Mouse (Mus musculus) limb, embryonic 10.5 days (tissue): ENCODE results near the gene Gse1. TPM values are rescaled to one million over a fixed set of nuclear protein-coding genes. Genes with fewer than 3 reads are reported as not detected.
A peak's percentile ranks its signal among the peaks of the same experiment; 100 is the strongest.

ENCODE experiments used
- DNase-seq: peaks from one replicate; pipeline ENCODE4 v3.0.0-alpha.2; 2017; ENCODE audit warnings: low spot score
- H3K27ac ChIP-seq: fragments of 300-500 bp; sonication (generic); 2 replicates; pipeline ENCODE4 v1.5.1; 2016; ENCODE audit warnings: mild to moderate bottlenecking
- H3K27me3 ChIP-seq: fragments of 300-500 bp; sonication (generic); 2 replicates; pipeline ENCODE4 v1.6.1; 2016; ENCODE audit warnings: low read depth, mild to moderate bottlenecking; ENCODE audit not compliant: poor library complexity, severe bottlenecking
- H3K36me3 ChIP-seq: fragments of 300-500 bp; sonication (generic); 2 replicates; pipeline ENCODE4 v1.6.1; 2016; ENCODE audit warnings: mild to moderate bottlenecking, moderate library complexity
- H3K4me1 ChIP-seq: fragments of 300-500 bp; sonication (generic); 2 replicates; pipeline ENCODE4 v1.6.1; 2016
- H3K4me3 ChIP-seq: fragments of 300-500 bp; sonication (generic); 2 replicates; pipeline ENCODE4 v1.5.1; 2016; ENCODE audit warnings: mild to moderate bottlenecking, moderate library complexity
- H3K9me3 ChIP-seq: fragments of 300-500 bp; sonication (generic); replicated peaks from 2 replicates; pipeline ENCODE4 v1.6.1; 2016; ENCODE audit warnings: mild to moderate bottlenecking
- WGBS: fragments of 180-500 bp; shearing (Covaris S2); methylation state at CpG from one replicate; pipeline ENCODE4 v1.1.7; 2016; 5-methylcytosine and 5-hydroxymethylcytosine counted together
- polyA plus RNA-seq: library from polyadenylated mRNA; unstranded; fragments of >200 nt; fragmentation: Nextera tagmentation; extraction: Ambion mirVana; gene quantifications from 2 replicates; pipeline ENCODE4 v1.2.1, GENCODE M21; 2016

Gse1 gene
- polyA plus RNA-seq, 1 experiment from 2014 or later = 6.7 TPM

GRCm38 (mm10) chr8:120501426-120501825 lies 273.2 kb downstream of the Gse1 start:
- Histone ChIP-seq H3K27ac (no peak overlapping the region), H3K9me3 (no peaks in the 10 kb centered on the region), H3K36me3 (no peaks in the 10 kb centered on the region; the same call in 1 of the 2 replicates), H3K4me3 (no peak overlapping the region), H3K4me1 (peaks cover 97% of the 10 kb centered on the region), H3K27me3 (peaks cover 18% of the 10 kb centered on the region; the same call in 1 of the 2 replicates)
- DNase-seq = no peak
- 90% methylated on average over 5 of the region's 5 CpGs for WGBS

GRCm38 (mm10) chr8:120502428-120502827 lies 274.2 kb downstream of the Gse1 start:
- peaks cover 97% of the 10 kb centered on the region for H3K4me1 ChIP-seq
- DNase-seq = no peak
- H3K9me3 ChIP-seq = no peaks in the 10 kb centered on the region
- H3K27ac ChIP-seq = 0 out of 2 replicates have a peak overlapping the region, but pooled peaks have one; percentile 14
- no peak overlapping the region for H3K4me3 ChIP-seq
- no peaks in the 10 kb centered on the region for H3K36me3 ChIP-seq
- WGBS = 72% methylated on average over 5 of the region's 5 CpGs
- H3K27me3 ChIP-seq = peaks cover 27% of the 10 kb centered on the region

GRCm38 (mm10) chr8:120504251-120505081 lies 276.2 kb downstream of the Gse1 start:
- Histone ChIP-seq H3K4me1 (peaks cover 98% of the 10 kb centered on the region), H3K9me3 (no peaks in the 10 kb centered on the region), H3K36me3 (no peaks in the 10 kb centered on the region), H3K27ac (peak overlapping the region; percentile 82), H3K4me3 (peak overlapping the region; percentile 38), H3K27me3 (peaks cover 40% of the 10 kb centered on the region)
- 8% methylated on average over 20 of the region's 20 CpGs for WGBS
- DNase-seq = no peak

- DNase-seq = peak; percentile 77
- Histone ChIP-seq H3K36me3 (no peaks in the 10 kb centered on the region), H3K4me1 (peaks cover 100% of the 10 kb centered on the region), H3K27ac (peak overlapping the region; percentile 82), H3K4me3 (peak overlapping the region; percentile 38), H3K9me3 (no peaks in the 10 kb centered on the region), H3K27me3 (peaks cover 40% of the 10 kb centered on the region)
- under 1% methylated on average over 19 of the region's 19 CpGs for WGBS
These were observed 276.8 kb downstream of the Gse1 start for GRCm38 (mm10) chr8:120505082-120505511.

GRCm38 (mm10) chr8:120505619-120506310 lies 277.5 kb downstream of the Gse1 start:
- Histone ChIP-seq H3K4me1 (peaks cover 100% of the 10 kb centered on the region), H3K27me3 (peaks cover 33% of the 10 kb centered on the region), H3K27ac (peak overlapping the region; percentile 82; the same call in 1 of the 2 replicates), H3K9me3 (no peaks in the 10 kb centered on the region), H3K36me3 (no peaks in the 10 kb centered on the region), H3K4me3 (peak overlapping the region; percentile 38)
- DNase-seq = no peak
- WGBS = 15% methylated on average over 23 of the region's 23 CpGs

- whole genome bisulfite sequencing = 56% methylated on average over 2 of the region's 2 CpGs
- H3K36me3 ChIP-seq = no peaks in the 10 kb centered on the region
- H3K27ac ChIP-seq = peak overlapping the region; percentile 38; the same call in 1 of the 2 replicates
- H3K27me3 ChIP-seq = peaks cover 25% of the 10 kb centered on the region
- no peaks in the 10 kb centered on the region for H3K9me3 ChIP-seq
- no peak overlapping the region for H3K4me3 ChIP-seq
- peaks cover 100% of the 10 kb centered on the region for H3K4me1 ChIP-seq
- no peak for DNase-seq
These were observed 278.3 kb downstream of the Gse1 start for GRCm38 (mm10) chr8:120506562-120506961.

- WGBS = 79% methylated on average over 9 of the region's 9 CpGs
- peaks cover 26% of the 10 kb centered on the region for H3K27me3 ChIP-seq
These were observed 279.0 kb downstream of the Gse1 start for GRCm38 (mm10) chr8:120507290-120507689.

GRCm38 (mm10) chr8:120509136-120510034 lies 281.1 kb downstream of the Gse1 start:
- H3K27ac ChIP-seq = peak overlapping the region; percentile 77
- peaks cover 38% of the 10 kb centered on the region for H3K27me3 ChIP-seq
- peaks cover 100% of the 10 kb centered on the region for H3K4me1 ChIP-seq
- H3K4me3 ChIP-seq = peak overlapping the region; percentile 38
- H3K9me3 ChIP-seq = no peaks in the 10 kb centered on the region
- 4% methylated on average over 21 of the region's 21 CpGs for WGBS
- DNase-seq = peak; percentile 68
- H3K36me3 ChIP-seq = no peaks in the 10 kb centered on the region

More at GRCm38 (mm10) chr8:120507290-120507689, 279.0 kb downstream of the Gse1 start:
- Histone ChIP-seq H3K27ac (no peak overlapping the region), H3K36me3 (no peaks in the 10 kb centered on the region), H3K4me3 (no peak overlapping the region), H3K4me1 (peaks cover 100% of the 10 kb centered on the region), H3K9me3 (no peaks in the 10 kb centered on the region)
- DNase-seq = no peak

- Histone ChIP-seq H3K27me3 (peaks cover 41% of the 10 kb centered on the region), H3K27ac (peak overlapping the region; percentile 77), H3K36me3 (no peaks in the 10 kb centered on the region), H3K9me3 (no peaks in the 10 kb centered on the region), H3K4me3 (peak overlapping the region; percentile 38), H3K4me1 (peaks cover 100% of the 10 kb centered on the region)
- WGBS = under 1% methylated on average over 6 of the region's 6 CpGs
- DNase-seq = no peak
These were observed 281.8 kb downstream of the Gse1 start for GRCm38 (mm10) chr8:120510035-120510416.

GRCm38 (mm10) chr8:120510863-120511457 lies 282.7 kb downstream of the Gse1 start:
- Histone ChIP-seq H3K9me3 (no peaks in the 10 kb centered on the region), H3K36me3 (no peaks in the 10 kb centered on the region), H3K4me1 (peaks cover 100% of the 10 kb centered on the region), H3K4me3 (peak overlapping the region; percentile 38; the same call in 1 of the 2 replicates), H3K27me3 (peaks cover 43% of the 10 kb centered on the region), H3K27ac (peak overlapping the region; percentile 77)
- no peak for DNase-seq
- WGBS = 7% methylated on average over 5 of the region's 5 CpGs

- peaks cover 38% of the 10 kb centered on the region for H3K27me3 ChIP-seq
- peak overlapping the region; percentile 77 for H3K27ac ChIP-seq
- no peaks in the 10 kb centered on the region for H3K36me3 ChIP-seq
- peaks cover 100% of the 10 kb centered on the region for H3K4me1 ChIP-seq
- H3K4me3 ChIP-seq = 0 out of 2 replicates have a peak overlapping the region, but pooled peaks have one; percentile 4
- WGBS = 14% methylated on average over 8 of the region's 8 CpGs
- peak; percentile 44 for DNase-seq
- H3K9me3 ChIP-seq = no peaks in the 10 kb centered on the region
These were observed 283.5 kb downstream of the Gse1 start for GRCm38 (mm10) chr8:120511737-120512136.

- WGBS = 38% methylated on average over 11 of the region's 11 CpGs
- H3K4me1 ChIP-seq = peaks cover 100% of the 10 kb centered on the region
- no peaks in the 10 kb centered on the region for H3K36me3 ChIP-seq
- no peaks in the 10 kb centered on the region for H3K9me3 ChIP-seq
- H3K27me3 ChIP-seq = peaks cover 33% of the 10 kb centered on the region
- no peak overlapping the region for H3K4me3 ChIP-seq
- peak overlapping the region; percentile 77 for H3K27ac ChIP-seq
- no peak for DNase-seq
These were observed 284.1 kb downstream of the Gse1 start for GRCm38 (mm10) chr8:120512326-120512725.
